Mouse (Mus musculus) lung, postnatal 4 days (tissue): ENCODE data around the gene Mreg.
A peak's percentile ranks its signal among the peaks of the same experiment; 100 is the strongest.

Source experiments
- DNase-seq, 2 experiments: peaks; one replicate each; pipeline ENCODE4 v3.0.0; 2021

Gene Mreg

GRCm38 (mm10) chr1:72188142-72188738 lies 23.9 kb downstream of the Mreg start:
- DNase-seq: no peak

GRCm38 (mm10) chr1:72187486-72187885 lies 24.6 kb downstream of the Mreg start:
- no peak for DNase-seq

GRCm38 (mm10) chr1:72186151-72186550 lies 26.0 kb downstream of the Mreg start:
- DNase-seq: no peak

- DNase-seq: no peak
These were observed 28.6 kb downstream of the Mreg start for GRCm38 (mm10) chr1:72183554-72183953.

- DNase-seq: peak; percentile 43 to 62
These were observed 29.1 kb downstream of the Mreg start for GRCm38 (mm10) chr1:72182930-72183499.

- no peak for DNase-seq
These were observed 32.2 kb downstream of the Mreg start for GRCm38 (mm10) chr1:72179947-72180346.

- DNase-seq: no peak
These were observed 35.9 kb downstream of the Mreg start for GRCm38 (mm10) chr1:72176239-72176638.

GRCm38 (mm10) chr1:72174183-72174582 lies 37.9 kb downstream of the Mreg start:
- DNase-seq: no peak

- no peak for DNase-seq
These were observed 38.6 kb downstream of the Mreg start for GRCm38 (mm10) chr1:72173402-72174051.

- DNase-seq: no peak
These were observed 39.3 kb downstream of the Mreg start for GRCm38 (mm10) chr1:72172788-72173187.

GRCm38 (mm10) chr1:72171001-72171860 lies 40.9 kb downstream of the Mreg start:
- DNase-seq: no peak

GRCm38 (mm10) chr1:72167024-72167423 lies 45.1 kb downstream of the Mreg start:
- no peak for DNase-seq

- DNase-seq: no peak
These were observed 45.7 kb downstream of the Mreg start for GRCm38 (mm10) chr1:72166468-72166814.

GRCm38 (mm10) chr1:72165723-72166467 lies 46.2 kb downstream of the Mreg start:
- no peak for DNase-seq

GRCm38 (mm10) chr1:72160321-72160720 lies 51.8 kb downstream of the Mreg start:
- DNase-seq: no peak

- DNase-seq: no peak
These were observed 67.1 kb downstream of the Mreg start for GRCm38 (mm10) chr1:72145041-72145440.

GRCm38 (mm10) chr1:72144426-72144825 lies 67.7 kb downstream of the Mreg start:
- no peak for DNase-seq

- DNase-seq: peak; percentile 39 to 58
These were observed 70.1 kb downstream of the Mreg start for GRCm38 (mm10) chr1:72141893-72142480.

- DNase-seq: no peak
These were observed 76.0 kb downstream of the Mreg start for GRCm38 (mm10) chr1:72136101-72136500.

- DNase-seq: peak in 1 of 2 experiments; percentile 18
These were observed 77.6 kb downstream of the Mreg start for GRCm38 (mm10) chr1:72134534-72134933.

GRCm38 (mm10) chr1:72123434-72124297 lies 88.4 kb downstream of the Mreg start:
- DNase-seq: peak; percentile 82 to 89
